16 mouse cellular contexts compared by ENCODE assay signal in the genomic region with DNA sequence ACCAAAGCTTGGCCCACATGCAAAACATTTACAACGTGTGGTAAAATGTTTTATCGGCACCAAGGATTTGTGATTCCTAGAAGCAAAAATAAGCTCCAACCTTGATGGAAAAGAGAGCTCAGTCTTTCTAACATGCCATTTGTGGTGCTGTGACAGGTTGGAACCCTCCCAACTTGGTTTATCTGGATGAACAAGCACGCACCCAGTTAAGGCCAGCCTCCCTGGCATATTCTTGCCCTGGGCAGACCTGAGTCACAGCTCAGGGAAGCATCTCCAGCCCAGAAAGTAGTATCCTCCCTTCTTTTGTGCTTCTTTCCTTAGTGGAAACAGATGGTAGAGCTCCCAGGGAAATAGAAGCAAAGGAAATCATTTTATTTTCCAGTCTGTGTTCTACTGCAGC. TPM values are rescaled to one million over a fixed set of nuclear protein-coding genes. Genes with fewer than 3 reads are reported as not detected.
DNase-seq lines count a peak whose midpoint lies in the region; ATAC-seq and TF ChIP-seq lines count a peak whose summit lies in the region.
"Had no signal": no experiment of that assay in that cellular context is flagged by ENCODE, and none has a peak within 500 bp of the region (broad histone marks: within the 10 kb centered on the region; RNA-seq: fewer than 3 reads in every experiment).

No protein-coding gene starts in this region.

- H3K4me1 ChIP-seq in kidney, adult 2 months (ENCODE audit: control insufficient read depth, insufficient read depth, low read length): peaks cover 23% of the 10 kb centered on the region
- peaks cover 40% of the 10 kb centered on the region for H3K4me1 ChIP-seq in limb, embryonic 12.5 days (replicated peaks)
- no peaks in the 10 kb centered on the region for H3K4me1 ChIP-seq in forebrain, embryonic 11.5 days (replicated peaks; ENCODE audit: control insufficient read depth, insufficient read depth, low read length)

- no peak for TF ChIP-seq POLR2A in kidney, adult 2 months (IDR thresholded peaks at IDR 0.05; ENCODE audit: low read depth, low read length)

- H3K4me3 ChIP-seq in kidney, adult 2 months (ENCODE audit: insufficient read depth, low read depth, low read length): no peak overlapping the region
- no peak overlapping the region for H3K4me3 ChIP-seq in limb, embryonic 12.5 days (replicated peaks)
- H3K4me3 ChIP-seq in forebrain, embryonic 11.5 days (ENCODE audit: low read depth, low read length): no peak overlapping the region
- H3K4me3 ChIP-seq: embryonic facial prominence, embryonic 12.5 days; left cerebral cortex, adult 2 months; liver, embryonic 15.5 days had no signal

- H3K4me2 ChIP-seq in limb, embryonic 12.5 days: no peak overlapping the region
- no peak overlapping the region for H3K4me2 ChIP-seq in forebrain, embryonic 11.5 days (ENCODE audit: low read depth, low read length, severe bottlenecking)
- H3K4me2 ChIP-seq: embryonic facial prominence, embryonic 12.5 days; liver, embryonic 15.5 days had no signal

- H3K9me3 ChIP-seq in limb, embryonic 12.5 days: no peaks in the 10 kb centered on the region
- H3K9me3 ChIP-seq in forebrain, embryonic 11.5 days (ENCODE audit: control insufficient read depth, low read length): no peaks in the 10 kb centered on the region
- H3K9me3 ChIP-seq: embryonic facial prominence, embryonic 12.5 days; liver, embryonic 15.5 days had no signal

- H3K9ac ChIP-seq in limb, embryonic 12.5 days (replicated peaks): no peak overlapping the region
- no peak overlapping the region for H3K9ac ChIP-seq in forebrain, embryonic 11.5 days (ENCODE audit: low read length)
- H3K9ac ChIP-seq: embryonic facial prominence, embryonic 12.5 days; liver, embryonic 15.5 days had no signal

- TF ChIP-seq CTCF in kidney, adult 2 months (conservative IDR thresholded peaks at IDR 0.05; ENCODE audit: insufficient read depth, insufficient read length, low read depth, low read length): no peak

- H3K36me3 ChIP-seq in kidney, adult 2 months (ENCODE audit: control insufficient read depth, insufficient read depth, low read length): no peaks in the 10 kb centered on the region
- no peaks in the 10 kb centered on the region for H3K36me3 ChIP-seq in limb, embryonic 12.5 days
- no peaks in the 10 kb centered on the region for H3K36me3 ChIP-seq in forebrain, embryonic 11.5 days (ENCODE audit: control insufficient read depth, insufficient read depth, low read length)
- H3K36me3 ChIP-seq: embryonic facial prominence, embryonic 12.5 days; liver, embryonic 15.5 days had no signal

- WGBS in kidney, adult 2 months: 53% methylated on average over 3 of the region's 3 CpGs
- WGBS in limb, embryonic 12.5 days: 64% methylated on average over 3 of the region's 3 CpGs
- 92% methylated on average over 3 of the region's 3 CpGs for WGBS in forebrain, embryonic 11.5 days

- peak overlapping the region; percentile 20; the same call in 1 of the 2 replicates for H3K27ac ChIP-seq in kidney, adult 2 months (ENCODE audit: insufficient read depth, low read depth, low read length)
- peak overlapping the region; percentile 77; the same call in 1 of the 2 replicates for H3K27ac ChIP-seq in limb, embryonic 12.5 days
- no peak overlapping the region for H3K27ac ChIP-seq in forebrain, embryonic 11.5 days (ENCODE audit: low read depth, low read length)
- H3K27ac ChIP-seq: left cerebral cortex, adult 2 months; liver, embryonic 15.5 days had no signal

- ATAC-seq in limb, embryonic 12.5 days (ENCODE audit: insufficient number of reproducible peaks, insufficient read depth, low FRiP score, low TSS enrichment, low read depth): no peak
- no peak for ATAC-seq in forebrain, embryonic 11.5 days (replicated peaks; ENCODE audit: low FRiP score)

- no peaks in the 10 kb centered on the region for H3K27me3 ChIP-seq in kidney, adult 2 months (replicated peaks; ENCODE audit: control insufficient read depth, insufficient read depth, low read length)
- H3K27me3 ChIP-seq in limb, embryonic 12.5 days: no peaks in the 10 kb centered on the region
- H3K27me3 ChIP-seq in forebrain, embryonic 11.5 days (ENCODE audit: control insufficient read depth, insufficient read depth, low read length): no peaks in the 10 kb centered on the region
- H3K27me3 ChIP-seq: embryonic facial prominence, embryonic 12.5 days; liver, embryonic 15.5 days had no signal

- peak; percentile 7 to 25 for DNase-seq in adrenal gland, postnatal 36 days
- DNase-seq in adrenal gland, postnatal 4 days (ENCODE audit: low spot score in 2 of 2): no peak
- peak; percentile 69 for DNase-seq in kidney, adult 2 months
- no peak for DNase-seq in kidney, postnatal 4 days
- DNase-seq in brain, adult 2 months (ENCODE audit: low read depth, low spot score): peak; percentile 20
- no peak for DNase-seq in lung, postnatal 4 days
- no peak for DNase-seq in forebrain, embryonic 11.5 days (ENCODE audit: low spot score)
- DNase-seq: B cell, adult 2 months; cerebellum, adult 9-10 months; heart, adult 18-20 months; right cerebral cortex, postnatal 25 days had no signal

RNA-seq across cellular contexts. Expression of gene Egfr, which starts 58.1 kb away (rescaled TPM):
- total RNA-seq in adrenal gland, postnatal 36 days (2021): 10 to 100 TPM in 1 of 2 experiments, 1 to 10 TPM in 1; 9.0 to 16.4 TPM
- total RNA-seq in adrenal gland, postnatal 4 days (2021): 10 to 100 TPM; 18.7 to 21.9 TPM
- polyA plus RNA-seq in kidney, adult 2 months (2012; rRNA removed): 19.9 and 41.0 TPM in 2 replicates
- 9.0 and 11.6 TPM in 2 replicates for polyA plus RNA-seq in limb, embryonic 12.5 days (2016; fragmentation: Nextera tagmentation; extraction: Ambion mirVana)
- polyA plus RNA-seq in forebrain, embryonic 11.5 days (2014; fragmentation: Nextera tagmentation; extraction: Ambion mirVana): 3.6 and 4.3 TPM in 2 replicates
- total RNA-seq: megakaryocyte progenitor cell, adult 5-6 weeks had no signal

Comparison
In these comparisons a context has a peak if more than half of its experiments do, and no peak if none do; other contexts are left out.
1. DNase-seq: peak in adrenal gland, postnatal 36 days (2 of 2), kidney, adult 2 months (single experiment) and brain, adult 2 months (single experiment); none in adrenal gland, postnatal 4 days (0 of 2), kidney, postnatal 4 days (0 of 2), lung, postnatal 4 days (0 of 2) and forebrain, embryonic 11.5 days (single experiment).